Mouse (Mus musculus) olfactory bulb, adult 2 months (tissue): ENCODE data around the gene Pknox2.

Experiments used
- CTCF ChIP-seq: fragments of 200-500 bp; IDR thresholded peaks from 2 replicates; pipeline ENCODE4 v1.5.1; 2012; ENCODE audit warnings: low read depth, mild to moderate bottlenecking, low read length, moderate library complexity; ENCODE audit not compliant: insufficient read depth
- POLR2A ChIP-seq: fragments of 200-500 bp; IDR thresholded peaks from 2 replicates; pipeline ENCODE4 v1.6.1; 2012; ENCODE audit warnings: mild to moderate bottlenecking, low read depth, low read length, moderate library complexity; ENCODE audit not compliant: insufficient read depth

DNA sequence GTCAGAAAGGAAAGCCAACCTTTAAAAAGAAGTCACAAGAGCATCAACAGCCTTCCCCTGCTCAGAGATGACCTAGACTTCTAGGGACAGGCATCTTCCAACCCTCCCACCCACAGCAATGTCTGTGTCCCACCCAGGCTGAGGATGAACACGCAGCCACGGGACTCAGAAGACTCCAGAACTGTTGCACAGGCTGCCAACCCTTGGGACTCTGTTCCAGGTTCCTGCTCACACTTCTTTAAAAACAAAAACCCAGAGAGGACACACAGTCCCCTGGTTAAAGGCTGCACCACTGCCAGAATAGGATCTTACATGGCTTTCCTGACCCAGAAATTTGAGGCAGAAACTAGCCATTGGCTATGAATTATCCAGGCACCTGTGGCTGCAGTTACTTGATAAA is 21.0 kb downstream of the Pknox2 start:
- no peak for TF ChIP-seq POLR2A
- TF ChIP-seq CTCF: no peak
